Mouse (Mus musculus): ENCODE results near the gene Tanc1.

DNA sequence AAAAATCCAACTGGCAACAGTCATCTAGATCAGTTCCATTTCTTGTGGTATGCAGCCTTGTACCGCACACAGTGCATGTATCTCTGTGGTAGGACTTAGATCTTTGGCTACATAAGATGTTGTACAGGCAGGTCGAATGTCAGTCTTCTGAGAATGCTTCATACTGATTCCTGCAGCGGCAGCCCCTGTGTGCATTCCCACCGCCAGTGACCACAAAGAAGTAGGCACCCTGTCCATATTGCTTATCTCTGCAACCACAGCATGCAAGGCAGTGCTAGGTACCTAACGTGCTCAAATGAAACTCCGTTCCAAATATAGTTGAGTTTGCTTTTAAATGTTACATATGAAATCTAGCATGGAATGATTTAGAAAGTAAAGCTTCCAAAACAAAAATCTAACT is 269.6 kb downstream of the Tanc1 start:
- no peak for TF ChIP-seq CTCF (IDR thresholded peaks at IDR 0.05; ENCODE audit: insufficient read depth, low read depth, low read length)
- no peak for TF ChIP-seq POLR2A (IDR thresholded peaks at IDR 0.05; ENCODE audit: insufficient read depth, low read depth, low read length)
